Mouse (Mus musculus): ENCODE data around the gene Atrn.

- TF ChIP-seq CTCF (IDR thresholded peaks at IDR 0.05; ENCODE audit: low read depth) (no peak), EP300 (IDR thresholded peaks at IDR 0.05; ENCODE audit: low read depth) (no peak)
These were observed 155.3 kb downstream of the Atrn start for GRCm38 (mm10) chr2:131061607-131062006.

Measured in liver, embryonic 14.5 days (tissue).